Mouse (Mus musculus) frontal cortex, postnatal 36 days (tissue): ENCODE measurements around the gene Ripply2.

Experiments
- DNase-seq, 2 experiments: peaks; one replicate each; pipeline ENCODE4 v3.0.0; 2022; ENCODE audit warnings: low spot score in 2 of 2

The Ripply2 gene

GRCm38 (mm10) chr9:87025764-87026163 lies 10.4 kb downstream of the Ripply2 start:
- DNase-seq, result no peak

- peak; percentile 61 to 84 for DNase-seq
Measured at GRCm38 (mm10) chr9:87027423-87028084, 12.2 kb downstream of the Ripply2 start.

- no peak for DNase-seq
Measured at GRCm38 (mm10) chr9:87032196-87032595, 16.9 kb downstream of the Ripply2 start.

GRCm38 (mm10) chr9:87034831-87035580 lies 19.7 kb downstream of the Ripply2 start:
- no peak for DNase-seq

GRCm38 (mm10) chr9:87049425-87049824 lies 34.1 kb downstream of the Ripply2 start:
- peak in 1 of 2 experiments; percentile 31 for DNase-seq

- DNase-seq, result peak; percentile 16 to 36
Measured at GRCm38 (mm10) chr9:87055547-87056235, 40.4 kb downstream of the Ripply2 start.

- no peak for DNase-seq
Measured at GRCm38 (mm10) chr9:87062337-87062736, 47.0 kb downstream of the Ripply2 start.

- DNase-seq, result no peak
Measured at GRCm38 (mm10) chr9:87068160-87068559, 52.8 kb downstream of the Ripply2 start.
